Mouse (Mus musculus) left cerebral cortex, adult 8-10 months (tissue): ENCODE data around the gene Ift81. TPM values are rescaled to one million over a fixed set of nuclear protein-coding genes. Genes with fewer than 3 reads are reported as not detected.

ENCODE experiments used
- DNase-seq, 2 experiments: peaks; one replicate each; pipeline ENCODE4 v3.0.0; 2022; ENCODE audit warnings: low spot score in 2 of 2
- total RNA-seq, 4 experiments: library from RNA; stranded (reverse); gene quantifications; 2 replicates each; pipeline ENCODE4 v1.2.4; 2022

The Ift81 gene
- total RNA-seq, 4 experiments from 2014 or later = 52.6 to 67.4 (median 57.2) TPM

GRCm38 (mm10) chr5:122625565-122626252 lies 11.4 kb upstream of the Ift81 start:
- no peak for DNase-seq

GRCm38 (mm10) chr5:122624952-122625479 lies 10.7 kb upstream of the Ift81 start:
- no peak for DNase-seq

GRCm38 (mm10) chr5:122623861-122624260 lies 9.5 kb upstream of the Ift81 start:
- DNase-seq = no peak

- no peak for DNase-seq
Observed at GRCm38 (mm10) chr5:122622526-122622925, 8.2 kb upstream of the Ift81 start.

GRCm38 (mm10) chr5:122621376-122621886 lies 7.1 kb upstream of the Ift81 start:
- DNase-seq = no peak

- DNase-seq = no peak
Observed at GRCm38 (mm10) chr5:122619686-122620296, 5.5 kb upstream of the Ift81 start.

GRCm38 (mm10) chr5:122617718-122618117 lies 3.4 kb upstream of the Ift81 start:
- no peak for DNase-seq

GRCm38 (mm10) chr5:122611651-122612050 lies 2.7 kb downstream of the Ift81 start:
- DNase-seq = no peak

- no peak for DNase-seq
Observed at GRCm38 (mm10) chr5:122604894-122605293, 9.4 kb downstream of the Ift81 start.

GRCm38 (mm10) chr5:122602233-122602632 lies 12.1 kb downstream of the Ift81 start:
- no peak for DNase-seq

GRCm38 (mm10) chr5:122595470-122595869 lies 18.8 kb downstream of the Ift81 start:
- DNase-seq = no peak

- DNase-seq = no peak
Observed at GRCm38 (mm10) chr5:122589891-122590290, 24.4 kb downstream of the Ift81 start.

- peak; percentile 15 to 75 for DNase-seq
Observed at GRCm38 (mm10) chr5:122585546-122585945, 28.8 kb downstream of the Ift81 start.

- DNase-seq = no peak
Observed at GRCm38 (mm10) chr5:122584093-122584492, 30.2 kb downstream of the Ift81 start.

GRCm38 (mm10) chr5:122576683-122577329 lies 37.5 kb downstream of the Ift81 start:
- no peak for DNase-seq

GRCm38 (mm10) chr5:122572001-122572400 lies 42.3 kb downstream of the Ift81 start:
- no peak for DNase-seq

GRCm38 (mm10) chr5:122566626-122567025 lies 47.7 kb downstream of the Ift81 start:
- peak; percentile 28 to 64 for DNase-seq

- no peak for DNase-seq
Observed at GRCm38 (mm10) chr5:122560654-122561053, 53.7 kb downstream of the Ift81 start.

GRCm38 (mm10) chr5:122558127-122558526 lies 56.2 kb downstream of the Ift81 start:
- no peak for DNase-seq

- DNase-seq = no peak
Observed at GRCm38 (mm10) chr5:122555107-122555506, 59.2 kb downstream of the Ift81 start.

- DNase-seq = no peak
Observed at GRCm38 (mm10) chr5:122552638-122553037, 61.7 kb downstream of the Ift81 start.

GRCm38 (mm10) chr5:122550460-122550859 lies 63.9 kb downstream of the Ift81 start:
- no peak for DNase-seq
